Mouse (Mus musculus) T-helper 17 cell (primary cell): Measurements from ENCODE around the gene Wfdc16.
"Not testable (repeated sequence)": the region's sequence is repeated elsewhere in the genome, so short reads cannot be mapped to it uniquely, and the experiment has no call there.

Experiments used
- in situ Hi-C, 2 experiments: fragments of 300-600 bp; cut with MboI, MseI; formaldehyde crosslinking; loops; 1 replicate in 1 of 2; 2 replicates in 1 of 2; pipeline ENCODE4 v1.15.1; 2025; ENCODE audit warnings: high pct_unique_total_duplicates in 2 of 2

Gene Wfdc16

GRCm38 (mm10) chr2:164638696-164639095, at the start of gene Wfdc16:
TSS of gene Wfdc16 (minus strand) at chr2:164638796.
- in situ Hi-C loops: no loop called here

- in situ Hi-C loops: no loop called here
Measured at GRCm38 (mm10) chr2:164684807-164685206, 46.2 kb upstream of the Wfdc16 start, which contains the start of gene Wfdc13. TSS of gene Wfdc13 (plus strand) at chr2:164685107.

DNA sequence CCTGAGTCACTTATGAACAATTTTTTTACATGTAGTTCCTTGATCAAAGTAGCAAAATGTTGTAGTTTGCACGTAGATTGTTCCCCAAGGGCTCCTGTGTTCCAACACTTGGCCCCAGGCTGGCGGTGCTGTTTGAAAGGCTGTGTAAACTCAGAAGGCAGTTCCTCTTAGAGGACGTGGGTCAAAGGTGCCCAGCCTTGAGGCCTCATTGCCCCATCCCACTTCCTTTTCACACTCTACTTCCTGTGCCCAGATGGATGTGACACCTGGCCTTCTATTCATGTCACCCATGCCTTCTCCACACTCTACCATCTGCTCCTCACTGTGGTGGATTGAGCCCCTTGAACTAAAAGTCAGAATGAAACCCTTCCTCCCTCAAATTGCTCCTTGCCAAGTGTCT, 41.3 kb upstream of the Wfdc16 start:
- in situ Hi-C loops: loop anchor here in 1 of 2 experiments (5.0 kb wide), 1 partner anchor 47 kb away; no protein-coding TSS in a partner anchor

- in situ Hi-C loops: loop anchor here in 1 of 2 experiments (5.0 kb wide), 1 partner anchor 48 kb away; no protein-coding TSS in a partner anchor
Measured at GRCm38 (mm10) chr2:164678848-164679625, 40.4 kb upstream of the Wfdc16 start.

DNA sequence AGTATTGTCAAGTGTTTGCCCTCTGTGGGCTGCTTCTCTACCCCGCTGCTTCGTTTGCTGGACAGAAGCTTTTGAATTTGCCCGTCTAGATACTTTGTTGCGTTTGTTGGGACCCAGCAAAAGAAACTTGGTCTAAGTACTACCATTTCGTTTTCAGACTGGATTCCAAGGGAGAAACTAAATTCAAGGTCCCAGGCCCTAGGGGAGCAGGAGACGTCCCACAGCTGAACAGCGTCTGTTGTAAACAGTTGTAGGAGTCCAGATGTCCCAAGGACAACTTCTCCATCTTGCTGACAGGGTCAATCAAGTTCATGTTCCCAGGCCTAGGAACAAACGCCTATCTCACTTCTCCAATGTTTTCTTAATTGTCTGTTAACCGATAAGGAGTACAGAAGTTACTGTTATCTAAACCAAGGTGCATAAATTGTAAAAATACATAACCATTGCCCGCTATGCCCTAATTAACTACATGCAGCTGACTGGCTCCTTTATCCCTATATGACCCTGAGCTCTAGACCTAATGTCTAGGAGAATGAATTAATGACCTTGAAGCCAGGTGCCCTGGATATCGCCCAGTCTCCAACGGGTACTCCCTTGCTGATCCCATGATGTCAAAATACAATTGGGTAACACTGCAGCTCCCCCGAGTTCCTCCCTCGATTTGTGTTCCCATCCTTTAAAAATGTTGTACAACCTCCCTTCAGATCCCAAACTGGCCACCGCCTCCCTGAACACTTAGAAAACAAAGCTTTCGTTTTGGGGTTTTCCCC, 38.5 kb upstream of the Wfdc16 start:
- in situ Hi-C loops: loop anchor here in 1 of 2 experiments (5.0 kb wide), 1 partner anchor 50 kb away; no protein-coding TSS in a partner anchor

- in situ Hi-C loops: loop anchor here in 1 of 2 experiments (5.0 kb wide), 1 partner anchor 51 kb away; no protein-coding TSS in a partner anchor
Measured at GRCm38 (mm10) chr2:164676103-164676502, 37.5 kb upstream of the Wfdc16 start.

DNA sequence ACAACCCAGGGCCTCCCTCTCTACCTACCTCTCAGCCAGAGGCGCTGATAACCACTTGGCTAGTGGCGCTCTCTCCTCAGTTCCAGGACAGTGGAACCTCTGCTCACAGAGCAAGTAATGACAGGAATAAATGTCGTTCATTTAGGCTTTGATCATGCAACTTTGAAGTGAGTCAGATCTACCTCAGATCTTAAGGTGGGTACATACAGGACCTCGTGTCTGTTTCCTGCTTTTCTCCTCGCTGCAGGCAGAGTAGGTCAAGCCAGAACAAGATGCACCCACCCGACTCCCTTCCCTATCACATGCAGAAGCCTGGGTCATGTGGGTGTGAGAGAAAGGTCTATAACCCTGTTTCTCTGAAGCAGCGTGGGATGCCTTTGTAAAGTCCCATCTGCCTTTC, 35.4 kb upstream of the Wfdc16 start, which contains the start of gene Wfdc11:
Gene Wfdc11, minus strand, starts transcription at position 101 of the 400 bp plus-strand sequence.
- in situ Hi-C loops: no loop called here

DNA sequence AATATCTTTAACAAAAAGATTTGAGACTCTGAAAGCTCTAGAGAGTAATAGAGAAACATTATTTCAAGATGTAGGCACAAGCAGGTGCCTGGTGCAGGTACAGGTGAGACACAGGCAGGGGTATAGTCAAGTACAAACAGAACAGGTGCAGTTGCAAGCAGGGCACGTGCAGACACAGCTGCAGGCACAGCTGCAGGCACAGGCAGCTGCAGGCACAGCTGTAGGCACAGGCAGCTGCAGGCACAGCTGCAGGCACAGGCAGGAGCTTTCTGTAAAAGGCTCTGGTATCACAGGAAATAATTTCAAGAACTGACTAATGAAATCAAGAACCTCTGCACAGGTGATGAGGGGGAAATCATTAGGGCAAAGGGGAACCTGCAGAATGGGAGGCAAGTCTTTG, 32.3 kb upstream of the Wfdc16 start:
- in situ Hi-C loops: no loop called here

DNA sequence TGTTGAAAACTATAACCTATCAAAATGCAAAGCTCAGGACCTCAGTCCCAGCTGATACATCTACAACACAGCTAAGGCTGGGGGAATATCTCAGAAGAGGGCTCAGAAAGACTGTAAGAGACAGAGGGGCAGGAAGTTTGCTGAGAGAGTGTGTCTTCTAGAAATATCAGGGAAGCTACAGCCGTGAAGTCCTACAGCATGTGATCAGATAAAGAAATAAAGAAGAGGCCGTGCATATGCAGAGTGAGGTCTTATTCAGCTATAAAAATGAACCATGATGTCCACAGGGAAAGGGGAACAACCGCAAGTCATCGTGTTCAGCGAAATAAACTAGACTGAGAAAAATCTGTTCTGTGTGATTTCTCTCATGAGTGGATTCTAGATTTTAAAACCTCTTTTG, 31.7 kb upstream of the Wfdc16 start:
- in situ Hi-C loops: no loop called here

GRCm38 (mm10) chr2:164664851-164665250, 26.3 kb upstream of the Wfdc16 start:
- in situ Hi-C loops: no loop called here

GRCm38 (mm10) chr2:164656483-164656882, 17.9 kb upstream of the Wfdc16 start, which contains the start of gene Wfdc9:
TSS of gene Wfdc9 (minus strand) at chr2:164656583.
- in situ Hi-C loops: no loop called here

- in situ Hi-C loops: no loop called here
Measured at GRCm38 (mm10) chr2:164655858-164656257, 17.3 kb upstream of the Wfdc16 start, which contains the start of gene Wfdc10. TSS of gene Wfdc10 (plus strand) at chr2:164656046.

- in situ Hi-C loops: loop anchor here in 1 of 2 experiments (10.0 kb wide), 1 partner anchor 1087 kb away; no protein-coding TSS in a partner anchor
Measured at GRCm38 (mm10) chr2:164641881-164642673, 3.5 kb upstream of the Wfdc16 start.

DNA sequence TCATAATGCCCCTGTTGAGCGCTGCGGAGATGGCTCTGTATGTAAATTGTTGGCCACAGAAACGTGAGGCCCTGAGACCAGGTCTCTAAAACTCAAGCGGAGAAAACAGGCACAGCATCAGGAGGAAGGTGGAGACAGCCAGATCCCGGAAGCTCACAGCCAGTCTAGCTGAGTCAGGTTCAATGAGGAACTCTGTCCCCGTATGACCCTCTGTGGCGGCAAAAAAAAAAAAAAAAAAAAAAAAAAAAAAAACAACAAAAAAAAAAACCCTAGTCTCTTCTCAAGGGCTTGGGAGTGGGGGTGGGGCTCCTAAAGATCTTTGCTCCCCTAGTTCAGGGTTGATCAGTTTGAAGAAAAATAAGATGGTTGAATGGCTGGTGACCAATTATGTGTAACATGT, 2.5 kb upstream of the Wfdc16 start:
- in situ Hi-C loops: loop anchor here in 1 of 2 experiments (10.0 kb wide), 1 partner anchor 1086 kb away; no protein-coding TSS in a partner anchor

- in situ Hi-C loops: no loop called here
Measured at GRCm38 (mm10) chr2:164635266-164635665, 3.3 kb downstream of the Wfdc16 start.

DNA sequence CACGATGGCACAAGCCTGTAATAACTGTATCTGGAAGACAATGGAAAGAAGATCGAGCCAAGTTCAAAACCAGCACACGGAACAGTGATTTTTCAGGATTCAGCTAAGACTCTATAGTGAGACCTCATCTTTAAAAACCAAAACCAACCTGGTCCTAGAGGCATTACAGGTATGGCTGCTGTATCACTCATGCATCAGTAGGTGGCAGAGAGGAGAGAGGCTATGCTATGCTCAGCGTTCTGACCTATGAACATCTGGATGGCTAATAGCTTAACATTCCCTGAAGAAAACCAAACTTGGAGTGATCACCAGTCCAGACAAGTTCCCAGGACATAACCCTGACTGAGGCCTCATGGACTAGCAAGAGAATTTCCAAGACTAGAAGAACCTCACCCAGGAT, 16.8 kb downstream of the Wfdc16 start:
- in situ Hi-C loops: no loop called here

DNA sequence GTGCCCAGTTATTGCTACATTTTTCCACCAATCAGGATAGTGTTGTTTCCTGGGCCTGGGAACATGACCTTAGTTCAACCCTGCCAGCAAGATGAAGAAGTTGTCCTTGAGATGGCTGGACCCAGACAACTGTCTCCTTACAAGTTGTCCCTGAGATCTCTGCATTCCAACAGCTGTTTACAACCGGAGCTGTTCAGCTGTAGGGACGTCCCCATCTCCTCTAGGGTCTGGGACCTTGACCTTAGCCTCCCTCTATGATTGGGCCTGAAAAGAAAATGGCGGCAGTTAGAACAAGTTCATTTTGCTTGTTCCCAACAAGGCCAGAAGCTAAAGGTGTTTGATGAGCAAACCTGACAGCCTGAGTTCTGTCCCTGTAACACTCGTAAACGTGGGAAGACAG, 19.5 kb downstream of the Wfdc16 start:
- in situ Hi-C loops: loop anchor here (5.0 kb wide), 1 partner anchor 37 kb away; no protein-coding TSS in a partner anchor

GRCm38 (mm10) chr2:164615386-164615785, 23.2 kb downstream of the Wfdc16 start:
- in situ Hi-C loops: loop anchor here (5.0 kb wide), 1 partner anchor 33 kb away; no protein-coding TSS in a partner anchor

- in situ Hi-C loops: not testable (repeated sequence)
Measured at GRCm38 (mm10) chr2:164613471-164613870, 25.1 kb downstream of the Wfdc16 start, which contains the start of the genes Wfdc6b and Wfdc8. TSS of gene Wfdc6b (plus strand) at chr2:164613522. TSS of gene Wfdc8 (minus strand) at chr2:164613626.

- in situ Hi-C loops: loop anchor here in 1 of 2 experiments (10.0 kb wide), 1 partner anchor 1094 kb away; no protein-coding TSS in a partner anchor
Measured at GRCm38 (mm10) chr2:164608781-164609180, 29.8 kb downstream of the Wfdc16 start.
